Comparison of ENCODE assay signal across 8 mouse cellular contexts in genomic region chr19:38395701-38396632, GRCm38 (mm10). TPM values are rescaled to one million over a fixed set of nuclear protein-coding genes. Genes with fewer than 3 reads are reported as not detected.
A peak's percentile ranks its signal among the peaks of the same experiment; 100 is the strongest.
DNase-seq lines count a peak whose midpoint lies in the region; ATAC-seq lines count a peak whose summit lies in the region.

Slc35g1 (plus strand) TSS chr19:38395980.

- peak within 1 kb of the TSS; percentile 78 for H3K4me2 ChIP-seq in heart, embryonic 16.5 days (ENCODE audit: low read depth, low read length)
- H3K4me2 ChIP-seq in lung, embryonic 16.5 days (ENCODE audit: low read depth, low read length) = peak within 1 kb of the TSS; percentile 96

- peak within 1 kb of the TSS; percentile 78 for H3K9ac ChIP-seq in heart, embryonic 16.5 days (ENCODE audit: low read length)
- H3K9ac ChIP-seq in lung, embryonic 16.5 days (ENCODE audit: low read length) = peak within 1 kb of the TSS; percentile 73

- H3K4me3 ChIP-seq in forebrain, embryonic 10.5 days = peak within 1 kb of the TSS; percentile 82
- peak within 1 kb of the TSS; percentile 72 for H3K4me3 ChIP-seq in heart, embryonic 16.5 days (ENCODE audit: low read length)
- peak within 1 kb of the TSS; percentile 69 for H3K4me3 ChIP-seq in lung, embryonic 16.5 days (ENCODE audit: low read length)

- peaks cover 26% of the 10 kb centered on the region for H3K4me1 ChIP-seq in forebrain, embryonic 10.5 days
- no peaks in the 10 kb centered on the region for H3K4me1 ChIP-seq in heart, embryonic 16.5 days (ENCODE audit: control insufficient read depth, insufficient read depth, low read length)
- H3K4me1 ChIP-seq in lung, embryonic 16.5 days (replicated peaks; ENCODE audit: control insufficient read depth, insufficient read depth, low read length) = no peaks in the 10 kb centered on the region; the same call in 1 of the 2 replicates

- no peaks in the 10 kb centered on the region for H3K27me3 ChIP-seq in forebrain, embryonic 10.5 days (ENCODE audit: poor library complexity, severe bottlenecking)
- no peaks in the 10 kb centered on the region for H3K27me3 ChIP-seq in heart, embryonic 16.5 days (ENCODE audit: control insufficient read depth, insufficient read depth, low read length)
- no peaks in the 10 kb centered on the region; the same call in 1 of the 2 replicates for H3K27me3 ChIP-seq in lung, embryonic 16.5 days (ENCODE audit: control insufficient read depth, insufficient read depth, low read depth, low read length)

- DNase-seq in MEL-GATA-1-ER (ENCODE audit: extremely low read depth, low read depth) = peak; percentile 53
- DNase-seq in c-Kit-positive CD71-positive TER-119-negative erythroid progenitor cells, embryonic 14.5 days (ENCODE audit: low read depth) = peak; percentile 57
- peak; percentile 62 for DNase-seq in forebrain, embryonic 10.5 days (ENCODE audit: extremely low spot score, low spot score)
- DNase-seq in layer of hippocampus, adult 9-11 months = peak; percentile 16
- DNase-seq in retina, adult 2 months (ENCODE audit: low read depth, low spot score) = peak; percentile 62
- DNase-seq in thymus, postnatal 14 days = peak; percentile 70

- 1% methylated on average over 86 of the region's 90 CpGs for whole genome bisulfite sequencing in forebrain, embryonic 10.5 days
- WGBS in heart, embryonic 16.5 days = under 1% methylated on average over 88 of the region's 90 CpGs
- 2% methylated on average over 33 of the region's 90 CpGs for WGBS in lung, embryonic 16.5 days

- peaks cover 8% of the 10 kb centered on the region for H3K36me3 ChIP-seq in forebrain, embryonic 10.5 days (replicated peaks)
- no peaks in the 10 kb centered on the region for H3K36me3 ChIP-seq in heart, embryonic 16.5 days (ENCODE audit: control insufficient read depth, insufficient read depth)
- H3K36me3 ChIP-seq in lung, embryonic 16.5 days (ENCODE audit: control insufficient read depth, insufficient read depth, low read length) = no peaks in the 10 kb centered on the region

- H3K9me3 ChIP-seq in forebrain, embryonic 10.5 days = no peaks in the 10 kb centered on the region
- no peaks in the 10 kb centered on the region for H3K9me3 ChIP-seq in heart, embryonic 16.5 days (replicated peaks; ENCODE audit: control insufficient read depth, low read length)
- no peaks in the 10 kb centered on the region for H3K9me3 ChIP-seq in lung, embryonic 16.5 days (ENCODE audit: control insufficient read depth, low read length)

- peak within 1 kb of the TSS; percentile 92 for H3K27ac ChIP-seq in forebrain, embryonic 10.5 days
- no peak within 1 kb of the TSS for H3K27ac ChIP-seq in heart, embryonic 16.5 days (ENCODE audit: low read length)
- no peak within 1 kb of the TSS for H3K27ac ChIP-seq in lung, embryonic 16.5 days (ENCODE audit: low read length)

- peak; percentile 89 for ATAC-seq in heart, embryonic 16.5 days (replicated peaks; ENCODE audit: extremely low read depth, insufficient read depth, low FRiP score)
- ATAC-seq in lung, embryonic 16.5 days (ENCODE audit: low read depth) = peak; percentile 89

RNA-seq across cellular contexts. Expression of gene Slc35g1, which starts in this region (rescaled TPM):
- 7.6 and 7.9 TPM in 2 replicates for polyA plus RNA-seq in forebrain, embryonic 10.5 days (2016; fragmentation: Nextera tagmentation; extraction: Ambion mirVana)
- 1.2 and 1.9 TPM in 2 replicates for polyA plus RNA-seq in heart, embryonic 16.5 days (2015; fragmentation: Nextera tagmentation; extraction: Ambion mirVana)
- polyA plus RNA-seq in lung, embryonic 16.5 days (2015; fragmentation: Nextera tagmentation; extraction: Ambion mirVana) = 2.8 and 2.9 TPM in 2 replicates

Comparison
In these comparisons a context has a peak if more than half of its experiments do, and no peak if none do; other contexts are left out.
1. DNase-seq: peak in every context shown above with its lines; median percentile 70 in thymus, postnatal 14 days; 62 in forebrain, embryonic 10.5 days; 62 in retina, adult 2 months; 57 in c-Kit-positive CD71-positive TER-119-negative erythroid progenitor cells, embryonic 14.5 days; 53 in MEL-GATA-1-ER; 16 in layer of hippocampus, adult 9-11 months.